Mouse (Mus musculus): ENCODE data around the gene Ppt2.
A peak's percentile ranks its signal among the peaks of the same experiment; 100 is the strongest.

Ppt2 gene

DNA sequence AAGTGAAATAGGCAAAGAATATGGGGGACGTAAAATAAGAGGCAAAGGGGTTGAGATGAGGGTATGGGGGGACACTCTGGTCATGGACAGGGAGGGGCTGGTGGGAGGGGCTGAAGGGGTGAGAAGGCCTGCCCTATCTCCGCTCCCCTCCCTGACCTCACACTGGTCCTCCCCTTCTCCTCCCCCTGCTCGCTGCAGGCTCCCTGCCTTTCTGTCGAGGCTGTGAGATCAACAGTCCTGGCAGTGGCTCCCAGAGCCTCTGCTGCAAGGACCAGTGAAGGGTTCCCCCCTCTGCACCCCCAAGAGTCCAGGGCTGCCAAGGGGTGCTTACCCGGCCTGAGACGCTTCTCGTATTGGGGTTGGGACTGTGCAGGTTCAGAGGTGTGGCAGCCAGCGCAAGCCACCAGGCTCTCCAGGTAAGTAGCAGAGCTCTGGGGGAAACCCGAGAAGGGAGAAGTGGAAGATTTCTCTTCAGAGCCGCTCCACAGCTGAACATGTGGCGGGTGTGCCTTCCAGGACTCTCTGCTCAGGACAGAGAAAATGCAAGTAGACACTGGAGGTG, 32.0 kb upstream of the Ppt2 start:
- no peak; the same call in 1 of the 2 replicates for TF ChIP-seq GATA4 (IDR thresholded peaks at IDR 0.05; ENCODE audit: insufficient replicate concordance, low read length)

DNA sequence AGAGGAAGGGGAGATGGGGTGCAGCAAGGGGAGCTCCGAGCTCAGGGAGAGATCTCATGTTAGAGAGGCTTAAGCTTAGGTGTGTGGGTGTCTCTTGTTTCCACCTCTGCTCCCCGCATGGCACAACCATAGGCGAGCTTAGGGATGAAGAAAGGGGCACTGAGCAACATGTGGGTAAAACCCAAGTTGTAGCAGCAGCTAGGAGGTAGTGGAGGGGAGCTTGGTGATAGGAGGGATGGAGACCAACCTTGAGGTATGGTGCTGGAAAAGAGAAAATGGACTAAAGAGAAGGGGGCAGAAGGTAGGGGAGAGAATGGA, 31.5 kb upstream of the Ppt2 start:
- TF ChIP-seq GATA4 (IDR thresholded peaks at IDR 0.05; ENCODE audit: insufficient replicate concordance, low read length) = no peak

DNA sequence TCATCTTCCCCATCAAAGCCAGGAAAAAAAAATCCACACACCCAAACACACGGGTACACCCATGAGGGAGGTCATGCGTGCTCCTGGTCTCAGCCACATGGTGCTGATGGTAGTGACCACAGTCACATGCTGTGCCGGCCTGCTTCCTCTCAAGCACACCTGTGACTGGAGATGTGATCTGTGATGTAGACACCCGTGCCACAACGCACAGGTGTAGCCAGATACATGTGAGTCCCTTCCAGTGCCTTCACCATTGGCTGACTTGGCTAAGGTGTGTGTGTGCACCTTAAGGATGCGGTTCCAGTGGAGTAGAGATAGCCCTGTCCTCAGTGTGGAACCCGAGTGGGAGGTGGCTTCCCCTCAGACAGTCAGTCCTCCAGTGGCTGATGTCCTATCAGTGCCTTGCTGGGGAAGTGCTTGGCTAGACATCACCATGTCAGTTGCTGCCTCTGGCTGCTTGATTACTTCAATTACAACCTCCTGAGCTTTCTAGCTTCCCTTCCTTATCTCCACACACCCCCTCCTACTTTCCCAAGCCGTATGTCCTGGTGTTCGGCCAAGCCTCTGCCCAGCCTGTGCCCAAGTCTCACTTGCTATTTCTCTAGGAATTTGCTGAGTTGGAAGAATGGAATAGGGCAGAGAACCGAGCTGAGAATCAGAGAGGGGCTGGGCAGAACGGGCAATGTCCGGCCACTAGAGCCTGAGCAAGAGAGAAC, 31.0 kb upstream of the Ppt2 start:
- peak; percentile 36; the same call in 1 of the 2 replicates for TF ChIP-seq GATA4 (IDR thresholded peaks at IDR 0.05; ENCODE audit: insufficient replicate concordance, low read length)

DNA sequence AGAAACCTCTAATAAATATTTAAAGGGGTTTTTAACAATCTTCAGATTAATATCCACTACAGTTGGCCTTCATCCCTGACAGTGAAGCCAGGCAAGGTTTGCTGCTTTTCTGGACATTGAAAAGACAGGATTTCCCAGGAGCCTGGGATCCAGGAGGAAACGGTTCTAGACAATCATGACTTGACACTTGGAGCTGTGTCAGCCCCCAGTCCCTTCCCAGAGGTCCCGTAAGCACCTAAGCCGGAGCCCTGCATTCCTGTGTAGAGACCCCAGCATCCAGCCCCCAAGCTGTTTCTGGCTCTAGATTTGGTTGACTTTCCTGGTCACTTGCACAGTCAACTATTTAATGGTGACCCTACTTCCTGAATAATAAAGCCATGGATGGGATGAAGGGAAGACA, 30.3 kb upstream of the Ppt2 start:
- no peak for TF ChIP-seq GATA4 (IDR thresholded peaks at IDR 0.05; ENCODE audit: insufficient replicate concordance, low read length)

DNA sequence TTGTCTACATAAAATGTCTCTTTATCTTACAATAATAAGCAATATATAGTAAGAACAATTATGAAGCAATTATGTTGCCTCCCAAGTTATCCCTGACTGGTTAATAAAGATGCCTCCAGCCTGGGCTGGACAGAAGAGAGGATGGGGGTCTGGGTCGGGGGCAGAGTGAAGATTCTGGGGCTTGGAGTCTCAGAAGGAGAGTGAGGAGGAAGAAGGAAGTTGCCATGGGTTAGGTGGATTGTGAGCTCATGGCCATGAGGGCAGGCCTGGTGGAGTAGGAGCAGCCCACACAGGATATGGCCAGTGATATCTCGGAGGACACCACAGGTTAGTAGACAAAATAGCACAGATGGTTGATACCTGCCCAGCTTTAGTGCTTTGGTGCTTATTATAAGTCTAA, 29.8 kb upstream of the Ppt2 start:
- TF ChIP-seq GATA4 (IDR thresholded peaks at IDR 0.05; ENCODE audit: insufficient replicate concordance, low read length) = no peak

DNA sequence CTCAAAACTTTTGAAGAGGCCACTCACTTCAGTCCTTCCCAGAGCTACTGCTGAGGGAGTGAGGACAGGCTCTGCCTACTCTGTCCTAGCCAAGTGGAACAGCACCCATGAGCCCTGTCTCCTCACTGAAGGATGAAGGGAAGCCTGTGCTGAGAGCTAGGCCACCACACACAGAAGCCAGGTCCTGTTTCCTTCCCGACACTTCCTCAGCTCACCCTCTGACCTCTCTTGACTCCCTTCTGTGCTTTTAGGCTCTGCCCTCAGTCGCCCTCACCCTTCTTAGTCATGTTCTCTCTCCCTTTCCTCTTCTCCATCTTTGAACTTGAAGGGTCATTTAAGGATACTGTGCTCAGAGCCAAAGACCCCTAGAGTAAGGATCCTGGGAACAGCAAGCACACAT, 29.0 kb upstream of the Ppt2 start:
- TF ChIP-seq GATA4 (IDR thresholded peaks at IDR 0.05; ENCODE audit: insufficient replicate concordance, low read length) = no peak

DNA sequence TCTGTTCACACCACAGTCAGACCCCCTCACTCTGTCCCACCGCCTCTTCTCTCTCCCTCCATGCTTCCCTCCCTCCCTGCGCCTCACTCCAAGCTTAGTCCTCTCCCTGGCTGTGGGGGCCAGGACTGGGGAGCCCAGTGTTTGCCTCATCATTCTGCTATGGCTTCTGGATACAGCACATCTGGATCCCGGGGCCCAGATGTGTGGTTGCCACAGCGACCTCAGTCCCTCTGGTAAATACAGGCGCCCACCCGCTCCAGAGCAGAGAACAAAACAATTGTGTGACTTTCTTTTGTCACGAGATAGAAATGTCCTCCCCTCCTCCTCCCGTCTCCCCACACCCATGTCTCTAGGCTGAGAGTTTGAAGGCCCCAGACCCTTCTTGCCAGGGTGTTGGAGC, 28.4 kb upstream of the Ppt2 start:
- no peak for TF ChIP-seq GATA4 (IDR thresholded peaks at IDR 0.05; ENCODE audit: insufficient replicate concordance, low read length)

DNA sequence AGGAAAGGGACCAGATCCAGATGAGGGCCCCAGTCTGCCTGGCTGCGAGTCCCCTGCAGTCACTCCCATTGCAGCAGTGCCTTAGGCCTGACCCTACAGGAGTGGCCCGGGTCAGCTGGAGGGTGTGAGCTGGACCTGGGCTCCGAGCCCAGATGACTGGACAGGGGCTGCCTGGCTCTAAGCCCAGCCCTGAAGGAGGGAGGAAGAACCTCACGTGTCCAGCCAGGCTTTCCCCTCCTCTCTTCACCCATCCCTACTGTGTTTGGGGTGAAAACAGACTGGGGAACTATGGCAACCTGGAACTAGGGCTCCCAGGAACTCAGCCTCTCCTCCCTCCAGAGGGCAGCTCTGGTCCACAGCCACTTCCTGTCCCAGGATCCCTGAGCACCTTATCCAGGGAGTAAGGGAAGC, 27.3 kb upstream of the Ppt2 start:
- no peak; the same call in 1 of the 2 replicates for TF ChIP-seq GATA4 (IDR thresholded peaks at IDR 0.05; ENCODE audit: insufficient replicate concordance, low read length)

DNA sequence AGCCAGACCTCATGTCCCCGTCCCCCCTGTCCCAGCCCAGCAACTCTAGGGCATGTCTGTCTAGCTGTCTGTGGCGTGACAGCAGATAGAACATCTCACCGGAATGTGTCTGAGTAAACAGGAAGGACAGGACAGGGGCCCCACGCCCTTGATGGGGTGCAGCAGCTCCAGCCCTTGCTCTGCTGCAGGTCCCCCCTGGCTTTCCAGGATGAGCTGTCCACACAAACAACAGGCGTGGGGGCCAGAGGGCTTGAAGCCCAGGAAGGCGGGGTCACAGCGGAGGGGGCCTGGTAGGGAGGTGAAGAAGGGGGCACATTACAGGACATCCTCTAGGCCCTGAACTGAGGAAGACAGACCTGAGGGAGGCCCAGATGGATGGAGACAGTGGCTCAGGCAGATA, 26.9 kb upstream of the Ppt2 start:
- TF ChIP-seq GATA4 (IDR thresholded peaks at IDR 0.05; ENCODE audit: insufficient replicate concordance, low read length) = no peak; the same call in 1 of the 2 replicates

DNA sequence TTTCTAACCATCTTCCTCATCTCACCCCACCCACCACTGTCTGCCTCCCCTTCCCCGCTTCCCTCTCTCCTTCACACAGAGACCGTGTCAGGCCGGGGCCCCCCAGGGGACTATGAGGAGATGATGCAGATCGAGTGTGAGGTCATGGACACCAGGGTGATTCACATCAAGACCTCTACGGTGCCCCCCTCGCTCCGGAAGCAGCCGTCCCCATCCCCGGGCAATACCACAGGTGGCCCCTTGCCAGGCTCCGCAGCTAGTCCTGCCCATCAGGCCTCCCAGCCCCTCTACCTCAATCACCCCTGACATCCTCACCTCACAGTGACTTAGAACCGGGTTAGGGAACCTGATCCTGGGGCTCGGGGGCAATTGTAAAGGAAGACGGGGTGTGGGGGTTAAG, 26.1 kb upstream of the Ppt2 start:
- TF ChIP-seq GATA4 (IDR thresholded peaks at IDR 0.05; ENCODE audit: insufficient replicate concordance, low read length) = no peak

DNA sequence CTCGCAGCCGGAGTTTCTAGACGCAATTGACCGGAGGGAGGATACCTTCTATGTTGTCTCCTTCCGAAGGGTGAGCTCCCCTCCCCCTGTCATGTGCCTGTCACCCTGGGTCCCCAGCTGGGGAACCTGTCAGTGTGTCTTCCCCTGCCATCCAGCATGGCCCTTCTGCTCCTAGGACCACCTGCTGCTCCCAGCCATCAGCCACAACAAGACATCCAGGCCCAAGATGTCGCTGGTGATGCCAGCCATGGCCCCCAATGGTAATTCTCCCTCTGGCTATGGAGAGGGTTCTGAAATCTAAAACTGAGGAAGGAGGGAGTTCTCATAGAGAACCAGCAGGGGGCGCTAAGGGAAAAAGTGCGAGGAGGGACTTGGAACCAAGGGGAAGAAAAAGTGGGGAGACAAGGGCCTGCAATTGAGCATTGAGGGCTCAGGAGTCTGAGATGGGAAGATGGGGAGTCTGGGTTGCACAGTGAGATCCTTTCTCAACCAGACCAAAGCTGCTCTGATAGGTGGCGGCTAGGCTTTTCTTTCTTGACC, 25.5 kb upstream of the Ppt2 start:
- no peak for TF ChIP-seq GATA4 (IDR thresholded peaks at IDR 0.05; ENCODE audit: insufficient replicate concordance, low read length)

DNA sequence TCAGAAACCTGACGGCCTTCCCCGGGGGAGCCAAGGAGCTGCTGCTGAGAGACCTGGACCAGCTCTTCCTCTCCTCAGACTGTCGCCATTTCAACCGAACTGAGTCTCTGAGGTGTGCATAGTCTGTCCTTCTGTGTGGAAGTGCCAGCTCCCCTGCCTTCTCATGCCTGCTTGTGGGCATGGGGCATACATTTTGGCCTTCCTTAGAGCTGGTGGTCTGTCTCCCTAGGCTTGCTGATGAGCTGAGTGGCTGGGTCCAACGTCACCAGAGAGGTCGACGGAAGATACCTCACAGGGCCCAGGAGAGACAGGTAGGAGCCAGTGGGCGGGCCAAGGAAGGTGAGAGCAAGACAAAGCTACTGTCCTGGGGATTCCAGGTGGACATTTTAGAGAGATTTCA, 24.7 kb upstream of the Ppt2 start:
- no peak for TF ChIP-seq GATA4 (IDR thresholded peaks at IDR 0.05; ENCODE audit: insufficient replicate concordance, low read length)

DNA sequence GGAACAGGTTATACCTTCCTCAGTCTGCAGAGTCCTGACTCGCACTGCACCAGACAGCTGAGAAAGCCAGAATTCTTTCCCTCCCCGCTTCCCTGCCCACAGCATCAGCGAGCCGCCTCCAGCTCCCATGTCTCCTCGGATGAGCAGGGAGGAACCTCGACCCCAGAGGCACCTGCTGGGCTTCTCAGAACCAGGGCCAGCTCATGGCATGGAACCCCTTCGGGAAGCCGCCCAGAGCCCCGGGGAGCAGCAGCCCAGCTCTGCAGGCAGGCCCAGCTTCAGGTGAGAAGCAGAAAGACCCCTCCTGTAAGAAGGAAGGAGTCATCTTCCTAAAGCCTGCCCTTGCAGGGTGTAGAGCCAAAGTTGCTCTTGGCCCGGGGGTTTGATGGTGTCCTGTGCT, 24.2 kb upstream of the Ppt2 start:
- no peak for TF ChIP-seq GATA4 (IDR thresholded peaks at IDR 0.05; ENCODE audit: insufficient replicate concordance, low read length)

DNA sequence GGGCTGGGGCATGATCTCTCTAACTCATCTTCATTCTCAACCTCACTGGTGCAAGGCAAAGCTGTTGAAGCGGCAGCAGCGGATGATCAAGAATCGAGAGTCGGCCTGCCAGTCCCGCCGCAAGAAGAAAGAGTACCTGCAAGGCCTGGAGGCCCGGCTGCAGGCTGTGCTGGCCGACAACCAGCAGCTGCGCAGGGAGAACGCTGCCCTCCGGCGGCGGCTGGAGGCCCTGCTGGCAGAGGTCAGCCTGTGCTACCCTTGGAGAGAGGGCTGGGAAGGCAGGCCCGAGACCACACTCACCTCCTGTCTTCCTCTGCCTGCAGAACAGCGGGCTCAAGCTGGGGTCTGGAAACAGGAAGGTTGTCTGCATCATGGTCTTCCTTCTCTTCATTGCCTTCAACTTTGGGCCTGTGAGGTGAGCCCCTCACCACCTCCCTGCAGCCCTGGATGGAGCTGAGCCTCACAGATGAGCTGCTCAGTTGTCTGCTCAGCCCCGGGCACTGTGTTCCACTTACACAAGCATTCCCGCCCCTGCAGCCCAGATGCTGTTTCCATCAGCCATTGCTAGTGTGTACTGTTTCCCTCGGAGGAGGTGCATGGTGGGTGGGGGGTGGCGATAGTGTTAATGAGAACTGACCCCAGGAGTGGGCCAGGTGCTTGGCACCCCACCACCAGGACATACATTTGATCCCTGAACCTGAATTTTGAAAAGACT, 23.4 kb upstream of the Ppt2 start:
- TF ChIP-seq GATA4 (IDR thresholded peaks at IDR 0.05; ENCODE audit: insufficient replicate concordance, low read length) = no peak

DNA sequence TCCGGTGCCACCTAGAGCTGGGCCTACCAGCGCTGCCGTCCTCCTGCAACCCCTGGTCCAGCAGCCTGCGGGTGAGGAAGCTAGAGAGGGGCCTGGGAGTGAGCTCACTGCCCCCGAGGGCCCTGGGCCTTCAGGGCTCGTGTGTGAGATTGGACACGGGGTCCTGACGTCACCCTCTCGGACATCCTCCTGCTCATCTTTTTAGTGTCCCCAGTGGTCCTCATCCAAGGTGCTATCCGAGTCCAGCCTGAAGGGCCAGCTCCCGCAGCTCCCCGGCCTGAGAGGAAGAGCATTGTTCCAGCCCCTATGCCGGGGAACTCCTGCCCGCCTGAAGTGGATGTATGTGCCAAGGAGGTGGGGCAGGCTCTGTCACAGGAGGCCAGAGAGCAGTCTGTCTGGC, 22.5 kb upstream of the Ppt2 start:
- no peak for TF ChIP-seq GATA4 (IDR thresholded peaks at IDR 0.05; ENCODE audit: insufficient replicate concordance, low read length)

Data from liver, adult (tissue).